Mouse (Mus musculus): ENCODE results near the gene Mn1.

DNA sequence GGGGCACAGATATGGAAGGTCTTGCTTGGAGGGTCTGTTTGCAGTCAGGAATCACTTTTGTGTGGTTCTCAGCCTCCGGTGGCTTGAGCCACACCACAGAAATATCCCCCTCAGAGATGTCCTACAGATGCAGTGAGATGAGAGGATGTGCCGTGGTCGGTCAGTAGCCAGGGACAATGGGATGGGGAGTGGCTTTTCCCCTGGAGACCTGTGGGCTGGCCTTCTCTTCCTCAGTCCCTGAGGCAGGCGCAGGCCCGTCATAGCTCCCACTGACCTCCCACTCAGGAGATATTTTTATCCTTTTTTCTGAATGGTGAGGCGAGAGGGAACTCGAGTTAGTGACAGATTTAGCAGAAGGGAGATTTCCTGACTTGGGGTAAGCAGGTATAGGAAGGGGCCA, 12.6 kb downstream of the Mn1 start:
- TF ChIP-seq CTCF (IDR thresholded peaks at IDR 0.05; ENCODE audit: low read depth), result no peak
- TF ChIP-seq EP300 (IDR thresholded peaks at IDR 0.05; ENCODE audit: low read depth), result no peak

Data from liver, postnatal 0 days (tissue).